Mouse (Mus musculus) limb, embryonic 15.5 days (tissue): ENCODE results near the gene Arhgef38. TPM values are rescaled to one million over a fixed set of nuclear protein-coding genes. Genes with fewer than 3 reads are reported as not detected.

Experiments
- ATAC-seq: fragments of 200-750 bp; cut with Nextera tagmentation; 2 replicates; pipeline ENCODE4 v1.8.0; 2017; ENCODE audit warnings: low read depth, moderate TSS enrichment; ENCODE audit not compliant: insufficient number of reproducible peaks, low FRiP score, low TSS enrichment
- H3K27ac ChIP-seq: fragments of 300-500 bp; sonication (generic); 2 replicates; pipeline ENCODE4 v1.5.1; 2015; ENCODE audit warnings: moderate library complexity, mild to moderate bottlenecking, inconsistent platforms
- H3K27me3 ChIP-seq: fragments of 300-500 bp; sonication (generic); 2 replicates; pipeline ENCODE4 v1.6.1; 2015; ENCODE audit warnings: inconsistent platforms
- H3K36me3 ChIP-seq: fragments of 300-500 bp; sonication (generic); 2 replicates; pipeline ENCODE4 v1.6.1; 2015; ENCODE audit warnings: inconsistent platforms
- H3K4me1 ChIP-seq: fragments of 300-500 bp; sonication (generic); 2 replicates; pipeline ENCODE4 v1.6.1; 2015; ENCODE audit warnings: inconsistent platforms
- H3K4me2 ChIP-seq: fragments of 300-500 bp; sonication (generic); 2 replicates; pipeline ENCODE4 v1.6.1; 2015; ENCODE audit warnings: mild to moderate bottlenecking, inconsistent platforms
- H3K4me3 ChIP-seq: fragments of 300-500 bp; sonication (generic); 2 replicates; pipeline ENCODE4 v1.5.1; 2015; ENCODE audit warnings: mild to moderate bottlenecking, inconsistent platforms
- H3K9ac ChIP-seq: fragments of 300-500 bp; sonication (generic); 2 replicates; pipeline ENCODE4 v1.6.1; 2015; ENCODE audit warnings: inconsistent platforms
- H3K9me3 ChIP-seq: fragments of 300-500 bp; sonication (generic); 2 replicates; pipeline ENCODE4 v1.6.1; 2016; ENCODE audit warnings: inconsistent platforms
- WGBS: fragments of 180-500 bp; shearing (Covaris S2); methylation state at CpG from one replicate; pipeline ENCODE4 v1.1.7; 2015; 5-methylcytosine and 5-hydroxymethylcytosine counted together
- polyA plus RNA-seq: library from polyadenylated mRNA; unstranded; fragments of >200 nt; fragmentation: Nextera tagmentation; extraction: Ambion mirVana; gene quantifications from 2 replicates; pipeline ENCODE4 v1.2.1, GENCODE M21; 2015

The Arhgef38 gene
- polyA plus RNA-seq = not detected in 2 replicates

DNA sequence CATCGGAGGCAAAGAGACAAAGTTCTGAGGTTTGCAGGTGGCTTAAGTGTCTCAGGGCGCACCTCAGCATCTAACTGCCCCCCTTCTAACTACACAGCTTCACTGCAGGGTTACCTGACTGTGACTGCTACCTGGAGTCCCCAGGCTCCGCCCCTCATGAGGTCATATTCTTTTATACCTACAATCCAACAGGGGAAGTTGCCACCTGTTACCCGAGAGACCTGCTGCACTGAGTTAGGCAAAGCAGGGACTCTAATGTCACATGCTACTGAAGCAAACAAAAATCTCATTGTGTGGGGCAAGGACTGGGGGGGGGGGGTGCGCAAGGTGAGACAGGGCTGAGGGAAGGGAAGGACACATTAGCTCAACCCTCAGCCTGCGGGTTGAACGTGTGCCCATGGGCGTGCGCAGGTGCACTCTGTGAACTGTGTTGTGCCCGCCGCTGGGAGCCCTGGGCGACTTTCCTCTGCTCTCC, at the start of gene Arhgef38:
Gene Arhgef38, minus strand, starts transcription at position 129 of the 475 bp plus-strand sequence.
- Histone ChIP-seq H3K27me3 (no peaks in the 10 kb centered on the region), H3K9ac (no peak within 1 kb of the TSS), H3K9me3 (no peaks in the 10 kb centered on the region), H3K4me1 (no peaks in the 10 kb centered on the region), H3K36me3 (no peaks in the 10 kb centered on the region), H3K4me3 (no peak within 1 kb of the TSS), H3K27ac (no peak within 1 kb of the TSS), H3K4me2 (no peak within 1 kb of the TSS)
- ATAC-seq = no peak
- 45% methylated on average over 11 of the region's 12 CpGs for WGBS

DNA sequence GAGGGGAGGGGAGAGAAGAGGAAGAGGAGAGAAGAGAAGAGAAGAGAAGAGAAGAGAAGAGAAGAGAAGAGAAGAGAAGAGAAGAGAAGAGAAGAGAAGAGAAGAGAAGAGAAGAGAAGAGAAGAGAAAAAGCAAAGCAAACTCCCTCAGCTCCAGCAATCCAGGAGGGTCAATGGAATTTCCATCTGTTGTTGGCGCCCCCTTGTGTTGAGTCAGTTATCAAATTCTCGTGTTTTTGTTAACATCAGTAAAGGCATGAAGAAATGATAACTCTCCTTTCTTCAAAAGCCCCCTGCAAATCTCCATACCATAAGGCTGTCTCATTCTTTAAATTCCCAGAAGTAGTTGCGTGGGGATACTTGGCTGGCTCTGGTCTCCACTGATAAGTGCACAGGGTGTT, 37.1 kb upstream of the Arhgef38 start:
- no peaks in the 10 kb centered on the region for H3K36me3 ChIP-seq
- 18% methylated on average over 3 of the region's 3 CpGs for WGBS
- H3K4me2 ChIP-seq = no peak overlapping the region
- no peak overlapping the region for H3K27ac ChIP-seq
- H3K4me1 ChIP-seq = no peaks in the 10 kb centered on the region
- no peak for ATAC-seq
- no peak overlapping the region for H3K4me3 ChIP-seq
- H3K9me3 ChIP-seq = no peaks in the 10 kb centered on the region
- no peaks in the 10 kb centered on the region for H3K27me3 ChIP-seq
- no peak overlapping the region for H3K9ac ChIP-seq

DNA sequence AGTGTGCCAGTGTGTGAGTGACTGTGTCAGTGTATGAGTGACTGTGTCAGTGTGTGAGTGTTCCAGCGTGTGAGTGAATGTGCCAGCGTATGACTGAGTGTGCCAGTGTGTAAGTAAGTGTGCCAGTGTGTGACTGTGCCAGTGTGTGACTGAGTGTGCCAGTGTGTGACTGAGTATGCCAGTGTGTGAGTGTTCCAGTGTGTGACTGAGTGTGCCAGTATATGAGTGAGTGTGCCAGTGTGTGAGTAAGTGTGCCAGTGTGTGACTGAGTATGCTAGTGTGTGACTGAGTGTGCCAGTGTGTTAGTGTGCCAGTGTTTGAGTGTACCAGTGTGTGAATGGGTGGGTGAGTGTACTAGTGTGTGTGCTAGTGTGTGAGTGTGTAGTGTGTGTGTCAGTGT, 24.1 kb upstream of the Arhgef38 start:
- H3K36me3 ChIP-seq = no peaks in the 10 kb centered on the region
- ATAC-seq = no peak
- H3K27ac ChIP-seq = no peak overlapping the region
- no peaks in the 10 kb centered on the region for H3K4me1 ChIP-seq
- H3K4me3 ChIP-seq = no peak overlapping the region
- H3K4me2 ChIP-seq = no peak overlapping the region
- no peaks in the 10 kb centered on the region for H3K9me3 ChIP-seq
- no peak overlapping the region for H3K9ac ChIP-seq
- no peaks in the 10 kb centered on the region for H3K27me3 ChIP-seq
- 89% methylated on average over 2 of the region's 2 CpGs for WGBS

DNA sequence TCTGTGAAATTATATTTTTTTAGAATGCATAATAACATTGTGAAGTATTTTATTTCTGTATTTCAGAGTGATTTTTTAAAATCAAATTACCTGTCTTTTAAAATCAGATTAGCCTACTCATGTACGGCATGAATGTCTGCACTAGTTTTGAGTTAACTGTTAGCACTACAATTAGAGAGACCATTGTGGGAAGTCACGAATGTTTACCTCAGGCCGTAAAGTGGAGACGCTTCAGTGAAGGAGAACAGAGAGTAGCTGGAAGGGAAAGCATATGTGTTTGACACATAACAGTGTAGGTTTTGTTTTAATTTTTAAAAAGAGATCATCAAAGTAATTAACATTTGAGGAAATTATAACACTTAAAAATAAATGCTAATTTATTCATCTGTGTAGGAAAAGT, 21.1 kb upstream of the Arhgef38 start:
- no peaks in the 10 kb centered on the region for H3K27me3 ChIP-seq
- H3K27ac ChIP-seq = no peak overlapping the region
- H3K9ac ChIP-seq = no peak overlapping the region
- no peaks in the 10 kb centered on the region for H3K9me3 ChIP-seq
- ATAC-seq = no peak
- WGBS = 52% methylated on average over 4 of the region's 4 CpGs
- no peak overlapping the region for H3K4me2 ChIP-seq
- H3K36me3 ChIP-seq = no peaks in the 10 kb centered on the region
- no peaks in the 10 kb centered on the region for H3K4me1 ChIP-seq
- no peak overlapping the region for H3K4me3 ChIP-seq

DNA sequence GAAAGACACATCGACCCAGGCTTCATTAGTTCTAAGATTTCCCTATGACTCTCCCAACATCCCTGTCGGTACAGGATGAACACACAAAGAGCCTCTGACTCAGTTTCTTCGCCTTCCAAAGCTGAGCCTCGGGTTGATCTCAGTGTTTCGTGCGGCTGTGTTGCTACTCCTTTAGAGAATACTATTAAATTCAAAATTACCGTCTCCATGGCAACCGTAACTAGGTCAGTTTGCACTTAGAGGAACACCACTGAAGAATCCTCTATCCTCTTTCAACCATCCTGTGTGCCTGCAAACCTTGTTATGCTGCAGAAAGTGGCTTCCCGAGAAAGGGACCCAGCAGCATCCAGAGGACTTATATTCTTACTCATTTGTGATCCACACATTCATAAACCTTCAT, 9.3 kb upstream of the Arhgef38 start:
- Histone ChIP-seq H3K9me3 (no peaks in the 10 kb centered on the region), H3K27me3 (no peaks in the 10 kb centered on the region), H3K27ac (no peak overlapping the region)

DNA sequence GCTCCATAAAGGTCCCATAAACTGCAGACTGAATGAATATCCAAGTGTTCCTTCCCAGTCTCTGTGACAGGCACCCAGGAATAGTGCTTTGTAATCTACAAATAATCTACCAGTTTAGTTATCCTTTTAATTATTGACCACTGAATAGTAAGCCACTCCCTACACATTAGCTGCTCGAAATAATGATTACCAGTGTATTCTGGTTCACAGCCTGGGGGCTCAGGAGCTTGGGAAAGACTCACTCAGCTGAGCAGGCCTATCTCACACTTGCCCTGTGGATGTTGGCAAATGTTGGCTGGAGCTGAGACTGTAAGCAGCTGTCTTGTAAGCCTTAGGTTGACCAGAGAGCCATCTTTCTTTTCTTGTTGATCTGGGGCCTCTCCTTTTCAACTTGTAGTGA, 7.2 kb upstream of the Arhgef38 start:
- no peak overlapping the region for H3K4me2 ChIP-seq
- no peaks in the 10 kb centered on the region for H3K9me3 ChIP-seq
- no peak for ATAC-seq
- H3K36me3 ChIP-seq = no peaks in the 10 kb centered on the region
- H3K27ac ChIP-seq = no peak overlapping the region
- no peaks in the 10 kb centered on the region for H3K4me1 ChIP-seq
- no peaks in the 10 kb centered on the region for H3K27me3 ChIP-seq
- no peak overlapping the region for H3K4me3 ChIP-seq
- 64% methylated on average over 1 of the region's 1 CpGs for WGBS
- no peak overlapping the region for H3K9ac ChIP-seq

More for the DNA sequence above, 9.3 kb upstream of the Arhgef38 start:
- ATAC-seq = no peak
- Histone ChIP-seq H3K36me3 (no peaks in the 10 kb centered on the region), H3K4me2 (no peak overlapping the region), H3K4me3 (no peak overlapping the region), H3K4me1 (no peaks in the 10 kb centered on the region), H3K9ac (no peak overlapping the region)
- WGBS = 72% methylated on average over 9 of the region's 9 CpGs

DNA sequence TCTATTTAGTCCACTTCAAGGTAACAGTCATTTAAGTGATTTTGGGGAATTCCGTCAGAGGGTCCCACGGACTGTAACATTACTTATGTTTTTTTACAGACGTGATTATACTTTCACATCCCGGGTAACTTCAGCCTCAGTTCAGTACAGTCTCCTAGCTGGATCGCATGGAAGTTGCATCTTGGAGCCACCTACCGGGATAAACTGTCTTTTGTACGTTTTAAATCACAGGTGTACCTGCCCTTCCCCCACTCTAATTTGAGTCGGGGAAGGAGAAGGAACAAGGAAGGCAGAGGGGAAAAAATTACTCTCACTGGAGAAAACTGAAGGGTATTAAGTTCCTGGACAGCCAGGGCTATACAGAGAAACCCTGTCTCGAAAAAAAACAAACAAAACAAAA, 756 bp downstream of the Arhgef38 start:
- Histone ChIP-seq H3K27ac (no peak overlapping the region), H3K4me2 (no peak overlapping the region), H3K9ac (no peak overlapping the region), H3K4me3 (no peak overlapping the region), H3K36me3 (no peaks in the 10 kb centered on the region), H3K4me1 (no peaks in the 10 kb centered on the region), H3K9me3 (no peaks in the 10 kb centered on the region), H3K27me3 (no peaks in the 10 kb centered on the region)
- ATAC-seq = no peak
- 48% methylated on average over 9 of the region's 9 CpGs for WGBS

DNA sequence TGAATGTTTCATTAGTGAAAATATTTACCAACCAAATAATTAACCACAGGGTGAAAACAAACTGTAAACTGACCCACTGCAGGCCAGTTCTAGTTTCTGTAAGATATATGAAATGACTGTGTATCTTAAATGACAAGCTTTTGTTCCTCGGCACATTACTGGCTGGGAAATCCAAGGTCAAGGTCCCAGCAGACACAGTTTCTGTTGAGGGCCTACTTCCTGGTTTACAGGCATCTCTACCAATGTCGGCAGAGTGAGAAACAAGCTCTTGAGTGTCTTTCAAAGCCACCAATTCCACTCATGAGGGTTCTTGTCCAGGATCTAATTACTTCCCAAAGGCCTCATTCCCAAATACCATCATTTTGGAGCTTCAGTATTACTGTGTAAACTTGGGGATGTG, 4.3 kb downstream of the Arhgef38 start:
- Histone ChIP-seq H3K36me3 (no peaks in the 10 kb centered on the region), H3K4me3 (no peak overlapping the region), H3K9me3 (no peaks in the 10 kb centered on the region), H3K27me3 (no peaks in the 10 kb centered on the region), H3K27ac (no peak overlapping the region), H3K4me1 (no peaks in the 10 kb centered on the region), H3K4me2 (no peak overlapping the region), H3K9ac (no peak overlapping the region)
- no peak for ATAC-seq
- 71% methylated on average over 2 of the region's 2 CpGs for WGBS

DNA sequence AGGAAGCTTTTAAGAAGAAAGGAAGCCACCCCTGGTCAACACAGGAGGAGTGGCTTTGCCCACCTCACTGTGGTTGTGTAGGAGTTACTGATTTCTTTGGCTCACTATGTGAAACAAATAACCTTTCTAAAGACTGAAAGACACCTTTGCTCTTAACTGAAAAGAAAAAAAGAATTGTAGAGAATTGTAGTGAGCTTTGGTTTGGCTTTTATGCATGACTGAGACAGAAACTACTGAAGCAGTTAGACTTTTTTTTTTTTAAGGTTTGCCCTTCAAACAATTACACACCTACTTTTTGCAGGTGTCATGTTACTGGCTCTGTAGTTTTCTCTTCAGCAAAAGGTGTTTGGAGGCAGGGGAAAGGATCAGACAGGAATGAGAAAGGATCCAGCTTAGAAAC, 5.2 kb downstream of the Arhgef38 start:
- H3K27ac ChIP-seq = no peak overlapping the region
- no peaks in the 10 kb centered on the region for H3K36me3 ChIP-seq
- H3K9ac ChIP-seq = no peak overlapping the region
- H3K4me1 ChIP-seq = no peaks in the 10 kb centered on the region
- H3K27me3 ChIP-seq = no peaks in the 10 kb centered on the region
- ATAC-seq = no peak
- no peaks in the 10 kb centered on the region for H3K9me3 ChIP-seq
- no peak overlapping the region for H3K4me3 ChIP-seq
- no peak overlapping the region for H3K4me2 ChIP-seq

DNA sequence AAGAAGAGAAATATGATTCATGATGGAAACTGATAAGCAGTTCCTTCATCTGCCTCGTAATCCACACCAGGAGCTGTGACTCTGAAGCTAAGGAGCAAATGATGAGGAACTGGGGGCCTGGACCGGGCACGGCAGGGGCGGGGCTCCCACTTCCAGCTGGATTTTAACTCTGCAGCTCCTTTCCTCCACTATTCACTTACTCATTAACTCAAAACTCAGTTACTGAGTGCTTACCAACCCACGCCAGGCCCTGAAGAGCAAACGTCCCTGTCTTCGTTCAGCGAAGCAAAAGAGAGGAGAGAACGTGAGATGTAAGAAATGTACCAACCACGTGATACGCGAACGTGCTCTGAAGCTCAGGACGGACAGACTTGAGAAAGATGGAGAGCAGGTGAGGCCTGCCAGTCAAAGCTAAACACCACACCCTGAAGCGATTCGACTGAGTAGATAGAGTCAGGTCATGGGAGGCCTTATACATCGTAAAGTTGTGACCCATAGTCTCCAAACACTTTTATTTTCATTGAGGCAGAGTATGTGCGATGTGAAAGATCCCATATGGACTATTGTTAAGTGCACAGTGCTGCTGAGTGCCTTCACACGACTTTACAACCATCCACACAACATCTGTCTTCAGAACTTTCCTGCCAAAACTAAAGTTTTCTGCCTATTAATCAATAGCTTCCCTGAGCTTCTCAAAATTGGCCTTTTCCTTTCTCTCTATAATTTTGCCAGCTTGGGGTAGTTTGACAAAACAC, 7.3 kb downstream of the Arhgef38 start:
- no peaks in the 10 kb centered on the region for H3K27me3 ChIP-seq
- H3K27ac ChIP-seq = no peak overlapping the region
- H3K36me3 ChIP-seq = no peaks in the 10 kb centered on the region
- H3K4me2 ChIP-seq = no peak overlapping the region
- WGBS = 71% methylated on average over 19 of the region's 19 CpGs
- no peak overlapping the region for H3K9ac ChIP-seq
- H3K9me3 ChIP-seq = no peaks in the 10 kb centered on the region
- ATAC-seq = no peak
- H3K4me1 ChIP-seq = no peaks in the 10 kb centered on the region
- H3K4me3 ChIP-seq = no peak overlapping the region

DNA sequence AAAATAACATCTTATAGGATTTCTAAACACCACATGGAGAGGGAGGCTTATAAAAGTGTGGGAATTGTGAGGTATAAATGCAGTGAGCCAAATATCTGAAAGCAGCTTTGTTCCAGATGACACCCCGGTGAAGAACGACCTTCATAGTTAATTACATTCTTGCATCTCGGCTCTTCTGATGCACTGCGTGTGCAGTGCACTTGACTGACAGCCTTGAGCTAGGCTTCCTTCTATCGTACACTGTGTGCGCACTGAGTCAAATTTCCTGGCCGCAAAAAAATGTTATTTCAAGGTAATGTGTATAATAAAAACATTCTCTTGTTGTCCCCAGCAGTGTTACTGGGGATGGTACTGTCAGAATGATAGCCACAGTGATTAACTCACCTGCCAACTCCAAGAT, 16.2 kb downstream of the Arhgef38 start:
- ATAC-seq = no peak
- Histone ChIP-seq H3K27ac (no peak overlapping the region), H3K36me3 (no peaks in the 10 kb centered on the region), H3K9ac (no peak overlapping the region), H3K4me3 (no peak overlapping the region), H3K4me2 (no peak overlapping the region), H3K27me3 (no peaks in the 10 kb centered on the region), H3K4me1 (no peaks in the 10 kb centered on the region), H3K9me3 (no peaks in the 10 kb centered on the region)
- WGBS = 71% methylated on average over 7 of the region's 7 CpGs

DNA sequence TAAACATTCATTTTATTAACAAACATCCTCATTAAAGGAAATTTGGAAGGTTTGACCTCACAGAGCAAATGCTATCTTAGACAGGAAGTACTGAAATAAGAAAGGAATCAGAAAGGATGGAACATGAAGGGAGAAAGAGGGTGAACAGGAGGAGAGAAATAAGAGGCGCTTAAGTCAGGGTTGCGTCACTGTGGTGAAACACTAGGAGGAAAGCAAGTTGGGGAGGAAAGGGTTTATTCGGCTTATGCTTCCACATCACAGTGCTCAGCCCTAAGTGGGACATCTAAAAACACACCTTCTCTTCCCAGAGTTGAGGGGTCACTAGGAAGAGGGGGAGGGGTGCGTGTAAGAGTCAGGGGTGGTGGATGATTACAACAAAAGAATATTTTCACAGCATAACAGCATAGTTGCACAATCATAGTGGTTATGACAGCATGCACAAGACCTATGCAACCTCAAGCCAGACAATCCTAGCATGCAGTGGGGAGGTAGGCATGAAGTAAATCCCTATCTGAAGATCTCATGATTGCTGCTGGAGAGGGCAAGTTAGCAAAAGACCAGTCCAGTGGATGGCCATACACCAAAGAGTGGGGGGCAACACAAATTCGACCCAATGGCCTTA, 19.4 kb downstream of the Arhgef38 start:
- WGBS = 85% methylated on average over 5 of the region's 5 CpGs

More for the DNA sequence above, 19.4 kb downstream of the Arhgef38 start:
- no peaks in the 10 kb centered on the region for H3K36me3 ChIP-seq
- no peaks in the 10 kb centered on the region for H3K4me1 ChIP-seq
- no peaks in the 10 kb centered on the region for H3K9me3 ChIP-seq
- ATAC-seq = no peak
- no peak overlapping the region for H3K4me3 ChIP-seq
- H3K9ac ChIP-seq = no peak overlapping the region
- no peak overlapping the region for H3K27ac ChIP-seq
- no peaks in the 10 kb centered on the region for H3K27me3 ChIP-seq
- no peak overlapping the region for H3K4me2 ChIP-seq
